In genomic region chr17:72844393-72844792, GRCm38 (mm10) we compare ENCODE assay signal across 15 mouse cellular contexts.
"Had no signal": no experiment of that assay in that cellular context is flagged by ENCODE, and none has a peak within 500 bp of the region (broad histone marks: within the 10 kb centered on the region; RNA-seq: fewer than 3 reads in every experiment).

No protein-coding gene starts in this region.

- H3K9ac ChIP-seq: neural tube, embryonic 15.5 days; stomach, embryonic 15.5 days had no signal

- H3K27me3 ChIP-seq: neural tube, embryonic 15.5 days; stomach, embryonic 15.5 days had no signal

- H3K27ac ChIP-seq: neural tube, embryonic 15.5 days; stomach, embryonic 15.5 days; stomach, postnatal 0 days had no signal

- H3K4me2 ChIP-seq: neural tube, embryonic 15.5 days; stomach, embryonic 15.5 days had no signal

- H3K9me3 ChIP-seq: neural tube, embryonic 15.5 days; stomach, embryonic 15.5 days had no signal

- H3K4me1 ChIP-seq: stomach, embryonic 15.5 days had no signal

- H3K4me3 ChIP-seq: neural tube, embryonic 15.5 days; stomach, embryonic 15.5 days had no signal

- DNase-seq: retina, postnatal 1 day; right cerebral cortex, adult 18-20 months; right cerebral cortex, postnatal 14 days; right cerebral cortex, postnatal 25 days; right cerebral cortex, postnatal 4 days; spleen, adult 18-20 months; thymus, adult 18-20 months; thymus, adult 2 months; thymus, postnatal 14 days; thymus, postnatal 25 days; thymus, postnatal 36 days; thymus, postnatal 4 days had no signal
